Mouse (Mus musculus) neural tube, embryonic 12.5 days (tissue): ENCODE results near the gene Ifnl2. TPM values are rescaled to one million over a fixed set of nuclear protein-coding genes. Genes with fewer than 3 reads are reported as not detected.
"Not testable (repeated sequence)": the region's sequence is repeated elsewhere in the genome, so short reads cannot be mapped to it uniquely, and the experiment has no call there.

Experiments used
- ATAC-seq: fragments of 200-750 bp; cut with Nextera tagmentation; 2 replicates; pipeline ENCODE4 v1.8.0; 2017; ENCODE audit warnings: low read depth, mild to moderate bottlenecking, moderate TSS enrichment, moderate library complexity; ENCODE audit not compliant: low FRiP score
- H3K27ac ChIP-seq: fragments of 300-500 bp; sonication (generic); 2 replicates; pipeline ENCODE4 v1.5.1; 2016
- H3K27me3 ChIP-seq: fragments of 300-500 bp; sonication (generic); replicated peaks from 2 replicates; pipeline ENCODE4 v1.6.1; 2016; ENCODE audit warnings: mild to moderate bottlenecking
- H3K36me3 ChIP-seq: fragments of 300-500 bp; sonication (generic); 2 replicates; pipeline ENCODE4 v1.6.1; 2016; ENCODE audit warnings: mild to moderate bottlenecking
- H3K4me1 ChIP-seq: fragments of 300-500 bp; sonication (generic); 2 replicates; pipeline ENCODE4 v1.6.1; 2016
- H3K4me2 ChIP-seq: fragments of 300-500 bp; sonication (generic); replicated peaks from 2 replicates; pipeline ENCODE4 v1.6.1; 2016; ENCODE audit warnings: mild to moderate bottlenecking
- H3K4me3 ChIP-seq: fragments of 300-500 bp; sonication (generic); 2 replicates; pipeline ENCODE4 v1.5.1; 2016
- H3K9ac ChIP-seq: fragments of 300-500 bp; sonication (generic); 2 replicates; pipeline ENCODE4 v1.6.1; 2016; ENCODE audit warnings: mild to moderate bottlenecking
- H3K9me3 ChIP-seq: fragments of 300-500 bp; sonication (generic); 2 replicates; pipeline ENCODE4 v1.6.1; 2016; ENCODE audit warnings: mild to moderate bottlenecking
- WGBS: fragments of 180-500 bp; shearing (Covaris S2); methylation state at CpG from one replicate; pipeline ENCODE4 v1.1.7; 2016; 5-methylcytosine and 5-hydroxymethylcytosine counted together
- polyA plus RNA-seq: library from polyadenylated mRNA; unstranded; fragments of >200 nt; fragmentation: Nextera tagmentation; extraction: Ambion mirVana; gene quantifications from 2 replicates; pipeline ENCODE4 v1.2.1, GENCODE M21; 2016

Gene Ifnl2
- polyA plus RNA-seq, 1 experiment from 2014 or later, result not detected

GRCm38 (mm10) chr7:28544051-28544601 is 33.9 kb upstream of the Ifnl2 start:
- no peak overlapping the region for H3K9ac ChIP-seq
- H3K27ac ChIP-seq, result no peak overlapping the region
- WGBS, result 3% methylated on average over 27 of the region's 27 CpGs
- no peaks in the 10 kb centered on the region for H3K36me3 ChIP-seq
- H3K4me2 ChIP-seq, result peak overlapping the region; percentile 54
- H3K4me1 ChIP-seq, result peaks cover 12% of the 10 kb centered on the region; the same call in 1 of the 2 replicates
- H3K27me3 ChIP-seq, result peaks cover 43% of the 10 kb centered on the region
- H3K4me3 ChIP-seq, result no peak overlapping the region
- H3K9me3 ChIP-seq, result no peaks in the 10 kb centered on the region
- no peak for ATAC-seq

- WGBS, result 83% methylated on average over 4 of the region's 4 CpGs
- no peak within 1 kb of the TSS for H3K4me3 ChIP-seq
These were observed 30.3 kb upstream of the Ifnl2 start, which contains the start of gene Sycn for GRCm38 (mm10) chr7:28540526-28540925. Sycn (plus strand) TSS chr7:28540885.

GRCm38 (mm10) chr7:28538886-28539285 is 28.6 kb upstream of the Ifnl2 start:
- H3K27me3 ChIP-seq, H3K4me2 ChIP-seq, ATAC-seq, H3K4me3 ChIP-seq, H3K4me1 ChIP-seq, H3K9me3 ChIP-seq, H3K9ac ChIP-seq, H3K36me3 ChIP-seq, H3K27ac ChIP-seq: not testable (repeated sequence)
- WGBS, result 89% methylated on average over 6 of the region's 6 CpGs

More at GRCm38 (mm10) chr7:28540526-28540925, 30.3 kb upstream of the Ifnl2 start, which contains the start of gene Sycn:
- no peak within 1 kb of the TSS for H3K27ac ChIP-seq
- H3K36me3 ChIP-seq, result no peaks in the 10 kb centered on the region
- H3K9me3 ChIP-seq, result no peaks in the 10 kb centered on the region
- H3K9ac ChIP-seq, result no peak within 1 kb of the TSS
- H3K4me2 ChIP-seq, result no peak within 1 kb of the TSS
- peaks cover 16% of the 10 kb centered on the region for H3K27me3 ChIP-seq
- no peak for ATAC-seq
- peaks cover 8% of the 10 kb centered on the region; the same call in 1 of the 2 replicates for H3K4me1 ChIP-seq

- Histone ChIP-seq H3K9ac (no peak overlapping the region), H3K4me3 (no peak overlapping the region), H3K36me3 (no peaks in the 10 kb centered on the region), H3K27ac (no peak overlapping the region), H3K4me2 (no peak overlapping the region), H3K27me3 (no peaks in the 10 kb centered on the region), H3K9me3 (no peaks in the 10 kb centered on the region), H3K4me1 (no peaks in the 10 kb centered on the region)
- no peak for ATAC-seq
- 77% methylated on average over 8 of the region's 8 CpGs for WGBS
These were observed 21.8 kb upstream of the Ifnl2 start for GRCm38 (mm10) chr7:28532005-28532404.

GRCm38 (mm10) chr7:28527922-28528719 is 17.9 kb upstream of the Ifnl2 start:
- Histone ChIP-seq H3K4me3 (no peak overlapping the region), H3K4me1 (no peaks in the 10 kb centered on the region), H3K27ac (no peak overlapping the region), H3K9ac (no peak overlapping the region), H3K27me3 (no peaks in the 10 kb centered on the region), H3K9me3 (no peaks in the 10 kb centered on the region), H3K36me3 (no peaks in the 10 kb centered on the region), H3K4me2 (no peak overlapping the region)
- peak; percentile 29; the same call in 1 of the 2 replicates for ATAC-seq
- 6% methylated on average over 19 of the region's 19 CpGs for WGBS

GRCm38 (mm10) chr7:28522536-28522935 is 12.3 kb upstream of the Ifnl2 start, which contains the start of gene Ifnl3:
Ifnl3 (plus strand) TSS chr7:28522836.
- not testable (repeated sequence) for H3K4me1 ChIP-seq, H3K36me3 ChIP-seq, H3K9ac ChIP-seq, H3K27me3 ChIP-seq, H3K4me3 ChIP-seq, H3K4me2 ChIP-seq, H3K9me3 ChIP-seq, H3K27ac ChIP-seq, ATAC-seq
- WGBS, result 76% methylated on average over 5 of the region's 6 CpGs

GRCm38 (mm10) chr7:28511441-28511840 is 1.2 kb upstream of the Ifnl2 start:
- H3K27ac ChIP-seq, result no peak overlapping the region
- no peak overlapping the region for H3K4me2 ChIP-seq
- WGBS, result 77% methylated on average over 8 of the region's 8 CpGs
- no peak overlapping the region for H3K4me3 ChIP-seq
- H3K9ac ChIP-seq, result no peak overlapping the region
- no peaks in the 10 kb centered on the region for H3K27me3 ChIP-seq
- no peaks in the 10 kb centered on the region for H3K9me3 ChIP-seq
- H3K36me3 ChIP-seq, result no peaks in the 10 kb centered on the region
- no peak for ATAC-seq
- H3K4me1 ChIP-seq, result no peaks in the 10 kb centered on the region

- H3K4me3 ChIP-seq, H3K4me2 ChIP-seq, H3K27me3 ChIP-seq, H3K36me3 ChIP-seq, H3K27ac ChIP-seq, ATAC-seq, H3K4me1 ChIP-seq, H3K9me3 ChIP-seq, H3K9ac ChIP-seq: not testable (repeated sequence)
- WGBS, result 86% methylated on average over 2 of the region's 2 CpGs
These were observed 1.1 kb downstream of the Ifnl2 start for GRCm38 (mm10) chr7:28509121-28509520.

GRCm38 (mm10) chr7:28505585-28505984 is 4.7 kb downstream of the Ifnl2 start:
- no peaks in the 10 kb centered on the region for H3K4me1 ChIP-seq
- no peaks in the 10 kb centered on the region for H3K36me3 ChIP-seq
- H3K4me2 ChIP-seq, result no peak overlapping the region
- no peak overlapping the region for H3K9ac ChIP-seq
- no peaks in the 10 kb centered on the region for H3K27me3 ChIP-seq
- no peak overlapping the region for H3K27ac ChIP-seq
- 12% methylated on average over 5 of the region's 5 CpGs for WGBS
- H3K9me3 ChIP-seq, result peaks cover 7% of the 10 kb centered on the region; the same call in 1 of the 2 replicates
- ATAC-seq, result no peak
- no peak overlapping the region for H3K4me3 ChIP-seq

GRCm38 (mm10) chr7:28495426-28495825 is 14.8 kb downstream of the Ifnl2 start:
- no peak overlapping the region for H3K4me2 ChIP-seq
- no peaks in the 10 kb centered on the region for H3K27me3 ChIP-seq
- ATAC-seq, result peak; percentile 25; the same call in 1 of the 2 replicates
- H3K4me3 ChIP-seq, result no peak overlapping the region
- no peaks in the 10 kb centered on the region for H3K36me3 ChIP-seq
- H3K4me1 ChIP-seq, result no peaks in the 10 kb centered on the region
- H3K9ac ChIP-seq, result no peak overlapping the region
- WGBS, result 66% methylated on average over 11 of the region's 11 CpGs
- H3K27ac ChIP-seq, result no peak overlapping the region
- no peaks in the 10 kb centered on the region for H3K9me3 ChIP-seq

GRCm38 (mm10) chr7:28492310-28492709 is 17.9 kb downstream of the Ifnl2 start:
- 85% methylated on average over 8 of the region's 8 CpGs for WGBS
- Histone ChIP-seq H3K4me2 (no peak overlapping the region), H3K27ac (no peak overlapping the region), H3K4me3 (no peak overlapping the region), H3K36me3 (no peaks in the 10 kb centered on the region), H3K4me1 (peaks cover 6% of the 10 kb centered on the region; the same call in 1 of the 2 replicates), H3K27me3 (peaks cover 7% of the 10 kb centered on the region; the same call in 1 of the 2 replicates), H3K9ac (no peak overlapping the region), H3K9me3 (no peaks in the 10 kb centered on the region)
- no peak for ATAC-seq

- no peak overlapping the region for H3K27ac ChIP-seq
- ATAC-seq, result no peak
- peaks cover 7% of the 10 kb centered on the region; the same call in 1 of the 2 replicates for H3K27me3 ChIP-seq
- WGBS, result 41% methylated on average over 14 of the region's 14 CpGs
- peak overlapping the region; percentile 12; the same call in 1 of the 2 replicates for H3K4me2 ChIP-seq
- H3K4me1 ChIP-seq, result peaks cover 6% of the 10 kb centered on the region; the same call in 1 of the 2 replicates
- H3K36me3 ChIP-seq, result no peaks in the 10 kb centered on the region
- H3K9ac ChIP-seq, result no peak overlapping the region
- no peak overlapping the region for H3K4me3 ChIP-seq
- H3K9me3 ChIP-seq, result no peaks in the 10 kb centered on the region
These were observed 19.4 kb downstream of the Ifnl2 start for GRCm38 (mm10) chr7:28490903-28491302.
